Mouse (Mus musculus): ENCODE measurements at regions not wholly inside any gene's neighbourhood (a gene's known extent, or its start where the extent isn't known, plus 50 kb on each side); places are given as distances from the start of the nearest gene placed in this dataset.

DNA sequence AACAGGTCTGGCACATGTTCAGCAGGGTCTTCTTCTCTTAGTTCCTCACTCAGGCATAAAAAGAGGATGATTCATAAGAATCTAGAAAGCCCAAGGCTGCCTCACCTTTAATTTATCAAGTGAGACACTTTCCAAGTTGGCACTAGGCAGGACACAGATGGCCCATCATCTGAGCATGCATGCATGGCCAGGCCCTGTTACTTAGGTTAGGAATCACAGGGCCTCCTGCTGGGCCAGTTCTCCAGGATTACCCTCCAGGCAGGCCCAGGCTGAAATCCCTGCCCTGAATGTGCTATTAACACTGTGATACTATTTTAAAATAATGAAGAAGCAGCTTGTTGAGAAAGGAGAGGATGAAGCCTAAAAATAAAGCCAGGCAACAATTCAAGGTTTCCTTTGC is 304.5 kb downstream of the Elavl2 start:
- Histone ChIP-seq H3K36me3 (ENCODE audit: control insufficient read depth, insufficient read depth, low read length) (no peaks in the 10 kb centered on the region), H3K4me3 (replicated peaks; ENCODE audit: low read length) (no peak overlapping the region), H3K27me3 (ENCODE audit: control insufficient read depth, insufficient read depth, low read length) (no peaks in the 10 kb centered on the region), H3K9me3 (ENCODE audit: control insufficient read depth, low read length) (no peaks in the 10 kb centered on the region), H3K27ac (replicated peaks; ENCODE audit: low read depth, low read length) (no peak overlapping the region), H3K9ac (ENCODE audit: low read depth, low read length, severe bottlenecking) (no peak overlapping the region), H3K4me2 (replicated peaks; ENCODE audit: low read depth, low read length, severe bottlenecking) (no peak overlapping the region), H3K4me1 (ENCODE audit: control insufficient read depth, insufficient read depth, low read length) (no peaks in the 10 kb centered on the region)
- no peak for ATAC-seq (ENCODE audit: low FRiP score, low read depth)
- TF ChIP-seq POLR2A (IDR thresholded peaks at IDR 0.05; ENCODE audit: borderline replicate concordance, extremely low read depth, insufficient read depth, insufficient read length) = no peak
- DNase-seq (ENCODE audit: low spot score) = no peak

DNA sequence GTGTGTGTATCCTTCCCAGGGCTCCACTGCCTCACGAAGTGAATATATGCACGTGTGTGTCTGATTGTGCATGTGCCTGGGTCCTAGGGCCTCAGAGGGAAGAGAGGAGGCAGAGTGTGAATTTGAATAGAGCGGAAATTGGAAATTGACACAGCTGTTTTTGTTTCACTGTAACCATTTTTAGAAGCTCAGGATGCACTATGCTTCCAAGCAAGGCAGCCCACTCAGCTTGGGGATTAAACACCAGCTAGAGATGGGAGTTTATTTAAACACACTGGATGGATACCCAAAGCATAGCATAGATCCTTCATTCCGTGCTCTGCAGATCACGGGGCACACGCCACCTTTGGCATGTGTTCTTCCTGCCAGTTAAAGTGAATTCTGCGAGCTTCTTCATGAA is 306.2 kb downstream of the Elavl2 start:
- Histone ChIP-seq H3K27ac (replicated peaks; ENCODE audit: low read depth, low read length) (no peak overlapping the region), H3K9me3 (ENCODE audit: control insufficient read depth, low read length) (no peaks in the 10 kb centered on the region)

DNA sequence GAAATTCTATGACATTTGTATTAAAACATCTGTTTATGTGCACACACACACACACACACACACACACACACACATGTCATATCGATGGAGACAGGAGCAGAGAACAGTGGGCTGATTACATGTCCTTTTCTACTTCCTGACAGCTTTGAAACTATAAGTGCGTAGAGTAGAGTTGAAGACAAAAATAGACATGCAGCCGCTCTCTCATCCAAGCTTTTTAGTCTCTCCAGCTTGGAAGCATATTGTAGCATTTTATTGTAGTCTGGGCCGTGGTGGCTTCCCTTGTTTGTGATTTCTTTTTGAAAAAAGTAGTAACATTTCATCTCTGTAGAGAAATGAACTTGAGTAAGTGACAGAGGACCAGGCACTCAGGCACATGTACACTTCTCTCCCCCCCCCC is 306.7 kb downstream of the Elavl2 start:
- DNase-seq (ENCODE audit: low spot score) = no peak

More for the DNA sequence above, 306.2 kb downstream of the Elavl2 start:
- H3K36me3 ChIP-seq (ENCODE audit: control insufficient read depth, insufficient read depth, low read length) = no peaks in the 10 kb centered on the region
- DNase-seq (ENCODE audit: low spot score) = no peak
- ATAC-seq (ENCODE audit: low FRiP score, low read depth) = no peak
- no peak overlapping the region for H3K9ac ChIP-seq (ENCODE audit: low read depth, low read length, severe bottlenecking)
- H3K4me3 ChIP-seq (replicated peaks; ENCODE audit: low read length) = no peak overlapping the region
- no peaks in the 10 kb centered on the region for H3K4me1 ChIP-seq (ENCODE audit: control insufficient read depth, insufficient read depth, low read length)
- no peaks in the 10 kb centered on the region for H3K27me3 ChIP-seq (ENCODE audit: control insufficient read depth, insufficient read depth, low read length)
- 86% methylated on average over 7 of the region's 7 CpGs for WGBS
- H3K4me2 ChIP-seq (replicated peaks; ENCODE audit: low read depth, low read length, severe bottlenecking) = no peak overlapping the region
- TF ChIP-seq POLR2A (IDR thresholded peaks at IDR 0.05; ENCODE audit: borderline replicate concordance, extremely low read depth, insufficient read depth, insufficient read length) = no peak

DNA sequence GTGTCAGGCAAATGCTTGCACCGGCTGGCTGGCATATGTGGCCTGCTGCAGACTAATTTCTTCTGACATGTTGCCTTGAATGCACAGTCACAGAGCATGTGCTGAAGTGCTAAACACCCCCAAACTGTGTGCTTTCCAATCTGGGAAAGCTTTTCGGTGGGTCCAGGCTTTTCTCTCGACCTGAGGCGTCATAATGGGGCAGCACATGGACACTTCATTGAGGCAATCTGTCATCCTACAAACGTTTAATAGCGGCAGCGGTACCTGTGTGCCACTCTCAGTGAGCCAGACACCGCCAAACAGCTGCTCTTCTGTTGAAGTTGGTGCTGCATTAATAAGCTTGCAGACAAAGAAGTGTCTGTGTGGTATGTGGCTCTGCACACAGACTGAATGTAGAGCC is 308.3 kb downstream of the Elavl2 start:
- DNase-seq (ENCODE audit: low spot score) = no peak

More for the DNA sequence above, 306.7 kb downstream of the Elavl2 start:
- no peaks in the 10 kb centered on the region for H3K9me3 ChIP-seq (ENCODE audit: control insufficient read depth, low read length)
- ATAC-seq (ENCODE audit: low FRiP score, low read depth) = no peak
- no peak overlapping the region for H3K4me2 ChIP-seq (replicated peaks; ENCODE audit: low read depth, low read length, severe bottlenecking)
- H3K27ac ChIP-seq (replicated peaks; ENCODE audit: low read depth, low read length) = no peak overlapping the region
- no peak overlapping the region for H3K9ac ChIP-seq (ENCODE audit: low read depth, low read length, severe bottlenecking)
- 84% methylated on average over 4 of the region's 4 CpGs for WGBS
- no peaks in the 10 kb centered on the region for H3K4me1 ChIP-seq (ENCODE audit: control insufficient read depth, insufficient read depth, low read length)
- no peaks in the 10 kb centered on the region for H3K27me3 ChIP-seq (ENCODE audit: control insufficient read depth, insufficient read depth, low read length)
- no peaks in the 10 kb centered on the region for H3K36me3 ChIP-seq (ENCODE audit: control insufficient read depth, insufficient read depth, low read length)
- no peak for TF ChIP-seq POLR2A (IDR thresholded peaks at IDR 0.05; ENCODE audit: borderline replicate concordance, extremely low read depth, insufficient read depth, insufficient read length)
- no peak overlapping the region for H3K4me3 ChIP-seq (replicated peaks; ENCODE audit: low read length)

DNA sequence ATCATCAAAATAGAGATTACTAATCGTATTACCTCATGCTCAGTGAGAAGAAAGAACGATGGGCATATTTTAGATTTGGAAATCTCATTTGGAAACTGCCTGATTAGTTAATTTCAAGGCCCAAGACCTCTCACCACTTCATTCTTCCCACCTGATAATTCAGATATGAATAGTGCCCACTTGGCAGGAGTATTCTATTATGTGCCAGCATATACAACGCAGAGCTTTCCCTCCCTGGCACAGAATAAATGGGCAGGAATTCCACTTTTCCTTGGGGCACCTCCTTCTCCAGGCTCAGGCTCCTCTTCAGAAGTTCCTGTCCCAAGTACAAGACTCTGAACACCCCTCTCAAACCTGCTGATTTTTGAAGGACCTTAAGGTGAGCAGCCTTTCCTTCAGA is 308.7 kb downstream of the Elavl2 start:
- ATAC-seq (ENCODE audit: low FRiP score, low read depth) (no peak), DNase-seq (ENCODE audit: low spot score) (no peak)
- H3K27me3 ChIP-seq (ENCODE audit: control insufficient read depth, insufficient read depth, low read length) = no peaks in the 10 kb centered on the region
- no peak overlapping the region for H3K4me2 ChIP-seq (replicated peaks; ENCODE audit: low read depth, low read length, severe bottlenecking)
- H3K4me3 ChIP-seq (replicated peaks; ENCODE audit: low read length) = no peak overlapping the region
- H3K27ac ChIP-seq (replicated peaks; ENCODE audit: low read depth, low read length) = no peak overlapping the region
- no peaks in the 10 kb centered on the region for H3K36me3 ChIP-seq (ENCODE audit: control insufficient read depth, insufficient read depth, low read length)
- H3K9ac ChIP-seq (ENCODE audit: low read depth, low read length, severe bottlenecking) = no peak overlapping the region
- TF ChIP-seq POLR2A (IDR thresholded peaks at IDR 0.05; ENCODE audit: borderline replicate concordance, extremely low read depth, insufficient read depth, insufficient read length) = no peak
- 89% methylated on average over 3 of the region's 3 CpGs for WGBS
- H3K9me3 ChIP-seq (ENCODE audit: control insufficient read depth, low read length) = no peaks in the 10 kb centered on the region
- no peaks in the 10 kb centered on the region for H3K4me1 ChIP-seq (ENCODE audit: control insufficient read depth, insufficient read depth, low read length)

More for the DNA sequence above, 308.3 kb downstream of the Elavl2 start:
- no peaks in the 10 kb centered on the region for H3K36me3 ChIP-seq (ENCODE audit: control insufficient read depth, insufficient read depth, low read length)
- no peaks in the 10 kb centered on the region for H3K27me3 ChIP-seq (ENCODE audit: control insufficient read depth, insufficient read depth, low read length)
- no peak overlapping the region for H3K9ac ChIP-seq (ENCODE audit: low read depth, low read length, severe bottlenecking)
- no peak overlapping the region for H3K4me3 ChIP-seq (replicated peaks; ENCODE audit: low read length)
- H3K4me2 ChIP-seq (replicated peaks; ENCODE audit: low read depth, low read length, severe bottlenecking) = no peak overlapping the region
- H3K9me3 ChIP-seq (ENCODE audit: control insufficient read depth, low read length) = no peaks in the 10 kb centered on the region
- H3K27ac ChIP-seq (replicated peaks; ENCODE audit: low read depth, low read length) = no peak overlapping the region
- whole genome bisulfite sequencing = 76% methylated on average over 8 of the region's 8 CpGs
- no peaks in the 10 kb centered on the region for H3K4me1 ChIP-seq (ENCODE audit: control insufficient read depth, insufficient read depth, low read length)
- ATAC-seq (ENCODE audit: low FRiP score, low read depth) = no peak
- TF ChIP-seq POLR2A (IDR thresholded peaks at IDR 0.05; ENCODE audit: borderline replicate concordance, extremely low read depth, insufficient read depth, insufficient read length) = no peak

DNA sequence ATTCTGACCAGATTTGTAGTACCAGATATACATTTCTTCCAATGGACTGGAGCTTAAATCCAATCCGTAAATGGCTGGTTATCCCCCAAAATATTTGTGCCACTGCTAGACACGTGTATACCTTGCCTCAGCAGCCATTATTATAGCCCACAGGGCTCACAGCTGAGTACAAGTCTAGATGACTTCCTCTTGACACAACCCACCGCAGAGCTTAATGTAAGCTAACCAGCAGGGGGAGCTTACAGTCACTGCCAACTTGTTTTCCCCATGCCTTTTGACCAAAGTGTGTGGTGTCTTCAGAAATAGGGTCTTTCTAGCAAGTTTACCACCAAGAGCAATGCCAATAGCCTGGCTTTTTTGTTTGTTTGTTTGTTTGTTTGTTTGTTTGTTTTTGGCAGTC is 316.6 kb downstream of the Elavl2 start:
- Histone ChIP-seq H3K27ac (replicated peaks; ENCODE audit: low read depth, low read length) (no peak overlapping the region), H3K36me3 (ENCODE audit: control insufficient read depth, insufficient read depth, low read length) (no peaks in the 10 kb centered on the region), H3K9me3 (ENCODE audit: control insufficient read depth, low read length) (no peaks in the 10 kb centered on the region), H3K4me2 (replicated peaks; ENCODE audit: low read depth, low read length, severe bottlenecking) (no peak overlapping the region), H3K4me1 (ENCODE audit: control insufficient read depth, insufficient read depth, low read length) (no peaks in the 10 kb centered on the region), H3K27me3 (ENCODE audit: control insufficient read depth, insufficient read depth, low read length) (no peaks in the 10 kb centered on the region), H3K9ac (ENCODE audit: low read depth, low read length, severe bottlenecking) (no peak overlapping the region), H3K4me3 (replicated peaks; ENCODE audit: low read length) (no peak overlapping the region)
- TF ChIP-seq POLR2A (IDR thresholded peaks at IDR 0.05; ENCODE audit: borderline replicate concordance, extremely low read depth, insufficient read depth, insufficient read length) = no peak
- DNase-seq (ENCODE audit: low spot score) = peak; percentile 16
- 60% methylated on average over 3 of the region's 3 CpGs for WGBS
- no peak for ATAC-seq (ENCODE audit: low FRiP score, low read depth)
